Mouse (Mus musculus): ENCODE data around the gene Cyb561d2. TPM values are rescaled to one million over a fixed set of nuclear protein-coding genes. Genes with fewer than 3 reads are reported as not detected.

Cyb561d2 gene
- total and polyA plus RNA-seq, 3 experiments = 3.2 to 10.6 (median 4.3) TPM

GRCm38 (mm10) chr9:107549297-107550074, 7.5 kb upstream of the Cyb561d2 start:
- WGBS = 89% methylated on average over 20 of the region's 20 CpGs
- TF ChIP-seq EP300 (IDR thresholded peaks at IDR 0.05; ENCODE audit: insufficient read depth, low read depth, low read length) (no peak), POLR2A (IDR thresholded peaks at IDR 0.05; ENCODE audit: insufficient read depth, low read depth, low read length) (no peak), CTCF (IDR thresholded peaks at IDR 0.05) (no peak)
- peaks cover 15% of the 10 kb centered on the region for H3K4me1 ChIP-seq (ENCODE audit: control insufficient read depth, insufficient read depth, low read length)

DNA sequence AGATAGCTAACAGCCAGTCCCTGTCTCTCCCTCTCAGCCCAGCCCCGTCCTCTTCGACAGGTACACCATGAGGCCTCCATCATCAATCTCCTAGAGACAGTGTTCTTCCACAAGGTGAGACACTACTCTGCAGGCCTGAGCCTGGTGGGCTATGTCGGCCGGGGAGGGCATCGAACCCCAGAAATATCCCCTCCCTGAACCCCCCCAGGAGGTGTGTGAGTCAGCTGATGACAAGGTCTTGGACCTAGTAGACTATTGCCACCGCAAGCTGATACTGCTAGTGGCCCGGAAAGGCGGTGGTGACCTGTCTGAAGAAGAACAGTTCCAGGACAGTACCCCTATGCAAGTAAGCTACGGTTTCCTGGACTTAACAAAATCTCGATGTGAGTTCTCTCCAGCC, 6.8 kb upstream of the Cyb561d2 start:
- Histone ChIP-seq H3K4me1 (ENCODE audit: control insufficient read depth, insufficient read depth, low read length) (peaks cover 14% of the 10 kb centered on the region), H3K27me3 (ENCODE audit: control insufficient read depth, insufficient read depth, low read length) (no peaks in the 10 kb centered on the region), H3K9ac (ENCODE audit: low read depth, low read length) (no peak overlapping the region), H3K27ac (no peak overlapping the region), H3K36me3 (ENCODE audit: control insufficient read depth, insufficient read depth, low read length) (no peaks in the 10 kb centered on the region), H3K4me3 (no peak overlapping the region), H3K79me2 (replicated peaks; ENCODE audit: control insufficient read depth, insufficient read depth, low read length) (no peaks in the 10 kb centered on the region)
- DNase-seq = no peak
- intact Hi-C loops (cut with DNase I) = loop anchor here (10.0 kb wide), 1 partner anchor 864 kb away; the partner anchor contains the start of gene Tex264
- TF ChIP-seq CTCF (IDR thresholded peaks at IDR 0.05) (no peak), POLR2A (IDR thresholded peaks at IDR 0.05; ENCODE audit: insufficient read depth, low read depth, low read length) (no peak), EP300 (IDR thresholded peaks at IDR 0.05; ENCODE audit: insufficient read depth, low read depth, low read length) (no peak)
- 95% methylated on average over 10 of the region's 10 CpGs for WGBS

More at GRCm38 (mm10) chr9:107549297-107550074, 7.5 kb upstream of the Cyb561d2 start:
- intact Hi-C loops (cut with DNase I) = loop anchor here (10.0 kb wide), 1 partner anchor 865 kb away; the partner anchor contains the start of gene Tex264
- Histone ChIP-seq H3K27ac (no peak overlapping the region), H3K4me3 (no peak overlapping the region), H3K9ac (ENCODE audit: low read depth, low read length) (no peak overlapping the region), H3K36me3 (ENCODE audit: control insufficient read depth, insufficient read depth, low read length) (no peaks in the 10 kb centered on the region), H3K79me2 (replicated peaks; ENCODE audit: control insufficient read depth, insufficient read depth, low read length) (no peaks in the 10 kb centered on the region), H3K27me3 (ENCODE audit: control insufficient read depth, insufficient read depth, low read length) (no peaks in the 10 kb centered on the region)
- peak in 1 of 2 experiments; percentile 8 for DNase-seq

GRCm38 (mm10) chr9:107547957-107548356, 6.0 kb upstream of the Cyb561d2 start:
- Histone ChIP-seq H3K79me2 (replicated peaks; ENCODE audit: control insufficient read depth, insufficient read depth, low read length) (no peaks in the 10 kb centered on the region), H3K4me3 (no peak overlapping the region), H3K27me3 (ENCODE audit: control insufficient read depth, insufficient read depth, low read length) (no peaks in the 10 kb centered on the region), H3K36me3 (ENCODE audit: control insufficient read depth, insufficient read depth, low read length) (no peaks in the 10 kb centered on the region), H3K4me1 (ENCODE audit: control insufficient read depth, insufficient read depth, low read length) (peaks cover 10% of the 10 kb centered on the region), H3K27ac (no peak overlapping the region), H3K9ac (ENCODE audit: low read depth, low read length) (no peak overlapping the region)
- intact Hi-C loops (cut with DNase I) = loop anchor here (10.0 kb wide), 1 partner anchor 863 kb away; the partner anchor contains the start of gene Tex264
- WGBS = 74% methylated on average over 5 of the region's 5 CpGs
- no peak for TF ChIP-seq POLR2A (IDR thresholded peaks at IDR 0.05; ENCODE audit: insufficient read depth, low read depth, low read length)
- no peak for TF ChIP-seq CTCF (IDR thresholded peaks at IDR 0.05)
- no peak for TF ChIP-seq EP300 (IDR thresholded peaks at IDR 0.05; ENCODE audit: insufficient read depth, low read depth, low read length)
- DNase-seq = peak in 1 of 2 experiments; percentile 31

DNA sequence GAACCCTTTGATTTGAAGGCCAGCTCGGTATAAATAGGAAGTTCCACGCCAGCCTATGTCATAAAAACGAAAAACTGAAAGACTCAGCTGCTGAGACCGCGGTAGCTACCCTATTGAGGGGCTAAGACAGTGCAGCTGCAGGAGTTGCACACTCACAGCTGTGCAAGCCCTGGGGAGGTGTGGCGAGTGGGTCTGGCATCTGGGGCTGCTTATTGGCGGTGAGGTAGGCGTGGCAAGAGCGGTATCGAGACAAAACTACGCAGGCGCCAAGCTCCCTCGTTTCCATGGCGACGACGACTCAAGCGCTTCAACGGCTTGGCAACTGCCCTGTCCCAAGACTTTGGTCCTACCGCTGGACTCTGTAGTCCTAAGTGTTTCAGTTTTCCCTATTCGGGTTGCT, 5.0 kb upstream of the Cyb561d2 start, which contains the start of gene Zmynd10:
TSS of gene Zmynd10 (plus strand) at position 273 of the 400 bp plus-strand sequence.
- no peaks in the 10 kb centered on the region for H3K27me3 ChIP-seq (ENCODE audit: control insufficient read depth, insufficient read depth, low read length)
- DNase-seq = peak; percentile 82 to 89
- TF ChIP-seq CTCF (IDR thresholded peaks at IDR 0.05) (no peak), EP300 (IDR thresholded peaks at IDR 0.05; ENCODE audit: insufficient read depth, low read depth, low read length) (no peak), POLR2A (IDR thresholded peaks at IDR 0.05; ENCODE audit: insufficient read depth, low read depth, low read length) (no peak)
- intact Hi-C loops (cut with DNase I) = loop anchor here (10.0 kb wide), 1 partner anchor 862 kb away; the partner anchor contains the start of gene Tex264
- H3K27ac ChIP-seq = no peak within 1 kb of the TSS
- H3K4me1 ChIP-seq (ENCODE audit: control insufficient read depth, insufficient read depth, low read length) = peaks cover 10% of the 10 kb centered on the region
- WGBS = 7% methylated on average over 20 of the region's 20 CpGs
- H3K79me2 ChIP-seq (replicated peaks; ENCODE audit: control insufficient read depth, insufficient read depth, low read length) = no peaks in the 10 kb centered on the region
- H3K36me3 ChIP-seq (ENCODE audit: control insufficient read depth, insufficient read depth, low read length) = no peaks in the 10 kb centered on the region
- H3K4me3 ChIP-seq = 0 out of 2 replicates have a peak within 1 kb of the TSS, but pooled peaks have one; percentile 10
- H3K9ac ChIP-seq (ENCODE audit: low read depth, low read length) = no peak within 1 kb of the TSS

DNA sequence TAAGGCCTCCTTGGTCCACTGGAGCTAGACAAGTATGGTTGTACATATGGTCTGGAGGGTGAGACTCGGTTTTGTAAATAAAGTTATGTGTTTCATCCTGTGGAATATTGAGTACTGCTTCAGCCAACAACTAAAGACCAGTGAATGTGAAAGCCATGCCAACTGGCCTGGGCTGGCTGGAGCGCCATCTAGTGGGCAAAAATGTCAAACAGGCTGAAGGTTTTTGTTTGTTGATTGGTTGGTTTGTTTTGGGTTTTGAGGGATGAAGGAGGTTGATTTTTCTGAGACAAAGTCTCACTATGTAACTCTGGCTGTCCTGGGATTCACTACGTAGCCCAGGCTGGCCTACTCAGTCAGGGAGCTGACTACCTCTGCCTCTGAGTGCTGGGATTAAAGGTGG, 3.6 kb upstream of the Cyb561d2 start:
- H3K4me3 ChIP-seq = no peak overlapping the region

More for the DNA sequence above, 3.6 kb upstream of the Cyb561d2 start:
- peak; percentile 100 for TF ChIP-seq CTCF (IDR thresholded peaks at IDR 0.05)
- no peak for TF ChIP-seq POLR2A (IDR thresholded peaks at IDR 0.05; ENCODE audit: insufficient read depth, low read depth, low read length)
- TF ChIP-seq EP300 (IDR thresholded peaks at IDR 0.05; ENCODE audit: insufficient read depth, low read depth, low read length) = no peak
- intact Hi-C loops (cut with DNase I) = loop anchor here (10.0 kb wide), 1 partner anchor 861 kb away; the partner anchor contains the start of gene Tex264
- Histone ChIP-seq H3K9ac (ENCODE audit: low read depth, low read length) (no peak overlapping the region), H3K27ac (no peak overlapping the region), H3K79me2 (replicated peaks; ENCODE audit: control insufficient read depth, insufficient read depth, low read length) (no peaks in the 10 kb centered on the region), H3K36me3 (ENCODE audit: control insufficient read depth, insufficient read depth, low read length) (no peaks in the 10 kb centered on the region), H3K4me1 (ENCODE audit: control insufficient read depth, insufficient read depth, low read length) (peaks cover 5% of the 10 kb centered on the region; the same call in 1 of the 2 replicates), H3K27me3 (ENCODE audit: control insufficient read depth, insufficient read depth, low read length) (no peaks in the 10 kb centered on the region)
- peak; percentile 65 to 77 for DNase-seq
- WGBS = 15% methylated on average over 3 of the region's 3 CpGs
